Mouse (Mus musculus) heart, embryonic 11.5 days (tissue): ENCODE measurements at regions not wholly inside any gene's neighbourhood (a gene's known extent, or its start where the extent isn't known, plus 50 kb on each side); places are given as distances from the start of the nearest gene placed in this dataset.
"Not testable (repeated sequence)": the region's sequence is repeated elsewhere in the genome, so short reads cannot be mapped to it uniquely, and the experiment has no call there.

ENCODE experiments used
- ATAC-seq: fragments of 200-750 bp; cut with Nextera tagmentation; replicated peaks from 2 replicates; pipeline ENCODE4 v1.8.0; 2017; ENCODE audit warnings: moderate library complexity; ENCODE audit not compliant: insufficient number of reproducible peaks, low FRiP score, low TSS enrichment
- H3K27ac ChIP-seq: fragments of 300-500 bp; sonication (generic); 2 replicates; pipeline ENCODE4 v1.5.1; 2014; ENCODE audit warnings: mild to moderate bottlenecking, low read depth, low read length
- H3K27me3 ChIP-seq: fragments of 300-500 bp; sonication (generic); 2 replicates; pipeline ENCODE4 v1.6.1; 2014; ENCODE audit warnings: mild to moderate bottlenecking, low read length, mixed read lengths; ENCODE audit not compliant: control insufficient read depth, insufficient read depth
- H3K36me3 ChIP-seq: fragments of 300-500 bp; sonication (generic); 2 replicates; pipeline ENCODE4 v1.6.1; 2014; ENCODE audit warnings: mild to moderate bottlenecking, low read length, moderate library complexity, mixed read lengths; ENCODE audit not compliant: control insufficient read depth, insufficient read depth
- H3K4me1 ChIP-seq: fragments of 300-500 bp; sonication (generic); 2 replicates; pipeline ENCODE4 v1.6.1; 2014; ENCODE audit warnings: low read length; ENCODE audit not compliant: control insufficient read depth, insufficient read depth
- H3K4me2 ChIP-seq: fragments of 300-500 bp; sonication (generic); 2 replicates; pipeline ENCODE4 v1.6.1; 2014; ENCODE audit warnings: mild to moderate bottlenecking, moderate library complexity
- H3K4me3 ChIP-seq: fragments of 300-500 bp; sonication (generic); 2 replicates; pipeline ENCODE4 v1.5.1; 2014; ENCODE audit warnings: low read depth, low read length
- H3K9ac ChIP-seq: fragments of 300-500 bp; sonication (generic); 2 replicates; pipeline ENCODE4 v1.6.1; 2014; ENCODE audit warnings: mild to moderate bottlenecking, low read depth, low read length, moderate library complexity
- H3K9me3 ChIP-seq: fragments of 300-500 bp; sonication (generic); replicated peaks from 2 replicates; pipeline ENCODE4 v1.6.1; 2016; ENCODE audit warnings: low read length; ENCODE audit not compliant: control insufficient read depth
- WGBS: fragments of 180-500 bp; shearing (Covaris S2); extraction: QIAGEN DNeasy Blood & Tissue Kit; methylation state at CpG from one replicate; pipeline ENCODE4 v1.1.7; 2014; ENCODE audit not compliant: insufficient replicate concordance; 5-methylcytosine and 5-hydroxymethylcytosine counted together

DNA sequence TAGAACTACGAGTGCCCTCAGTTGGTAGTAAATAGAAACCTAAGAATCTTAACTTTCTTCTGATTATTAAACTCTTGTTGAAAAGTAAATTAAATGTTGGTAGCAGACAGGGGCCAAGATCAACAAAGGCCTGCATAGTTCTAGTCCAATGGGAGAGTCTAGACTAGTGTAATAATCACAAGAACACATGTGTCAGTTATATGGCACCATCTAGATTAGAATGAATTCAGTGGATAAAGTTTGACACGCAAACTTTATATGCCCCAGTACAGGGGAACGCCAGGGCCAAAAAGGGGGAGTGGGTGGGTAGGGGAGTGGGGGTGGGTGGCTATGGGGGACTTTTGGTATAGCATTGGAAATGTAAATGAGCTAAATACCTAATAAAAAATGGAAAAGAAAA lies 176.9 kb downstream of the Ube2e3 start:
- H3K27ac ChIP-seq, H3K9me3 ChIP-seq, H3K27me3 ChIP-seq, H3K4me2 ChIP-seq, ATAC-seq, H3K9ac ChIP-seq, H3K36me3 ChIP-seq, H3K4me1 ChIP-seq, H3K4me3 ChIP-seq: not testable (repeated sequence)
- WGBS, result 68% methylated on average over 3 of the region's 3 CpGs

DNA sequence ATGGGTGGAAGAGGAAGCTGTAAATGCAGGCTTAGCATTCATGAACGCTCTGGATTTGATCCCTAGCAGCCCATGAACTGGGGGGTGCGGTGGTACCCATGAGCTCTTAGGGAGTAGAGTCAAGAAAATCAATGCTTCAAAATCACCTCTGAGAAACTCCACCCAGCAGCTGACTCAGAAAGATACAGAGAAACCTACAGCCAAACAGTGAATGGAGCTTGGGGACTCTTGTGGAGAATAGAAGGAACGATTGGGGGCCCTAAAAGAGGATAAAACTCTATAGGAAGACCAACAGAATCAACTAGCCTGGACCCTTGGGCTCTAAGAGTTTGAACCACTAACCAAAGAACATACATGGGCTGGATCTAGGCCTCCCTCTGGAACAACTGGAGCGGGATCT lies 177.6 kb downstream of the Ube2e3 start:
- H3K4me3 ChIP-seq, result no peak overlapping the region
- no peaks in the 10 kb centered on the region for H3K27me3 ChIP-seq
- 58% methylated on average over 4 of the region's 4 CpGs for WGBS
- no peaks in the 10 kb centered on the region for H3K9me3 ChIP-seq
- no peak overlapping the region for H3K27ac ChIP-seq
- no peak overlapping the region for H3K9ac ChIP-seq
- ATAC-seq, result no peak
- H3K4me1 ChIP-seq, result no peaks in the 10 kb centered on the region
- H3K4me2 ChIP-seq, result no peak overlapping the region
- no peaks in the 10 kb centered on the region for H3K36me3 ChIP-seq

DNA sequence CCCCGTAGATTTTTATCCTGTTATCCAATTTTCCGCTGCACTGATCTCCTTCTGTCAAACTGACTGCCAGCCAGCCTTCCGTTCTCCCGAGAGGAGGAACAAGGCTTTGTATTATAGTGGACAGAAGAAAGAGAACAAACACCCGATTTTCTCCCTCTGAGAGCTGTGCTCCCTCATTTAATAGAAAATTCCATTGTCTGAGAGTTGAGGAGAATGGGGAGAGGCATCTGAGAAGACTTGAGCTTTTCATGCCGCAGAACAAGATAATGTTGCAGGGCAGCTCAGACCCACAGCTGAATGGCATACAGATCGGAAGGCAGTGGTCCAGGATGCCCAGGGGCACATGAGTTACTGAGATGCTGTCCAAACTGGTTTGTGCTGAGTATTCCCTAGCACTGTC lies 180.1 kb downstream of the Ube2e3 start:
- no peak overlapping the region for H3K4me2 ChIP-seq
- no peak overlapping the region for H3K4me3 ChIP-seq
- ATAC-seq, result no peak
- no peaks in the 10 kb centered on the region for H3K27me3 ChIP-seq
- H3K36me3 ChIP-seq, result no peaks in the 10 kb centered on the region
- 59% methylated on average over 7 of the region's 7 CpGs for WGBS
- no peaks in the 10 kb centered on the region for H3K9me3 ChIP-seq
- no peak overlapping the region for H3K27ac ChIP-seq
- H3K4me1 ChIP-seq, result no peaks in the 10 kb centered on the region
- H3K9ac ChIP-seq, result no peak overlapping the region

DNA sequence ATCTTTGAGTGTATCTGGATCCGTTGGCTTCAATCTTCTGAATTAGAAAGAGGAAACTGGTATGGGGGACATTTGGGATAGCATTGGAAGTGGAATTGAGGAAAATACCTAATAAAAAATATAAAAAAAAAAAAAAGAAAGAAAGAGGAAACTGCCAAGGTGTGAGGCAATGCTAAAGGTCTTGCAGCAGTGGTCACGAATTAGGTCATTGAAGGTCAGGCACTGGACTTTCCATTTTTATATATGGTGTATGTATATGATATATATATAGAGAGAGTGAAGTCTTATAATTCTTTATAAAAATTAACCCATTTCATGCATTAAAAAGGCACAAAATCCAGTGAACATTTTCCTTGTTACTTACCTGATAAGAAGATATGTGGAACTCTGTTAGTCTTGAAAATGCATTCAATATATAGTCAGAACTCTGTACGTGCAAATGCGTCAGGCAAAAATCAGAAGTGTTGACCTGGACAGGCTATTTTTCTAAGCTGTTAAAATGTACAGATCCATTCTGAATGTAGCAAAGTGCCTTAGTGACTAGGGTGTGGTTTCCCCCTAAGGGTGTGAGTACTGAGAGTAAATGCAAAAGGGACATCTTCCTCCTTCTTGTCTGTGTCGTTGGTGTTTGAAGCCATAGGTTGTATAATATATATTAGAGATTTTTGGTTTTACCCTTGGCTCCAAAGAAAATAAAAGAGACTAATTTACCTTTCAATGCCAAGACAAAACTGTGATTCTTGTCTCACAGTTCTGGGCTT lies 181.0 kb downstream of the Ube2e3 start:
- H3K4me1 ChIP-seq, result no peaks in the 10 kb centered on the region
- 83% methylated on average over 5 of the region's 5 CpGs for WGBS
- H3K4me3 ChIP-seq, result no peak overlapping the region
- H3K4me2 ChIP-seq, result no peak overlapping the region
- H3K9ac ChIP-seq, result no peak overlapping the region
- H3K27me3 ChIP-seq, result no peaks in the 10 kb centered on the region
- ATAC-seq, result no peak
- H3K36me3 ChIP-seq, result no peaks in the 10 kb centered on the region
- H3K9me3 ChIP-seq, result no peaks in the 10 kb centered on the region
- H3K27ac ChIP-seq, result no peak overlapping the region

DNA sequence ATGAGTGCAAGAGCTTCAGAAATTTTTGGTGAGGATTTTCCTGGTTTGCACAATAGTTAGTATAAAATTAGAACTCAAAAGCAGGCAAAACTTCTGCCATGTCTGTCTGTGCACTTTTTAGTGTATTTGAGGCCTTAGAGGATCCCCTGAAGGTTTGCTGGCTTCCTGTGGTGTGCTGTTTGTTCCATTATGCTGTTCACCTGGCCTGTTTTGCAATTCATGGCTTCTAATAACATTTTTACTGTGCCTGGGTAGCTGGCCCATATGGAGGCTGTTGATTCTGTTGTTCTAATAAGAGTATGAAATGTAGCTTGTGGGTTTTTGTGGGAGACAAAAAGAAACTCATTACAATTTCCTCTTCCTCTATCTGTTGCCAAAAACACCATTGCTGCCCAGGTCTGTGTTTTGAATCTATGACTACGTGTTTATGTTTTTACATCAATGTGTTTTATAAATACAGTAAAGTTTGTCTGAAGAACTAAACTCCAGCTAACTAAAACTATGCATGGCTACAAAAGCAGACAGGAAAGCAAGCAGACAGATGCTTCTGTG lies 182.6 kb downstream of the Ube2e3 start:
- no peak overlapping the region for H3K4me3 ChIP-seq
- no peak for ATAC-seq
- H3K4me2 ChIP-seq, result no peak overlapping the region
- 77% methylated on average over 1 of the region's 1 CpGs for WGBS
- no peaks in the 10 kb centered on the region for H3K27me3 ChIP-seq
- no peaks in the 10 kb centered on the region for H3K36me3 ChIP-seq
- H3K9ac ChIP-seq, result no peak overlapping the region
- H3K27ac ChIP-seq, result no peak overlapping the region
- no peaks in the 10 kb centered on the region for H3K9me3 ChIP-seq
- H3K4me1 ChIP-seq, result no peaks in the 10 kb centered on the region

DNA sequence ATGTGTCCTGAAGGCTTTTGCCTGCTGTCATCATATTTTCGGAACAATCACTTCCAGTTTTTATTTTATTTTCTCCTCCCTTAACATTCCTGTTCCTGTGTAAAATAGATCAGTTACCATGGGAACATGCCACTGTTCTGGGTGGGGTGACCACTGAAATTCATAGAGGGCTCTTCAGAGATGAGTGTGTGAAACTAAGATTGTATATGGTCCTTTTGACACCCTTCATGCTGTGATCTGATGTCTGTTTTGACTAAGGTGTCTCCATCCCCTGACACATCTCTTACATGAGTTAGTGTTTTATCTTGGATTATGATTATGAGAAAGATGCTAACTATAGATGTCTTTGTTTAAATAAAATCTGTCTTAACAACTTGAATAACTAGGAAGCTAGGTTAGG lies 184.3 kb downstream of the Ube2e3 start:
- WGBS, result 83% methylated on average over 1 of the region's 1 CpGs
- no peaks in the 10 kb centered on the region for H3K4me1 ChIP-seq

DNA sequence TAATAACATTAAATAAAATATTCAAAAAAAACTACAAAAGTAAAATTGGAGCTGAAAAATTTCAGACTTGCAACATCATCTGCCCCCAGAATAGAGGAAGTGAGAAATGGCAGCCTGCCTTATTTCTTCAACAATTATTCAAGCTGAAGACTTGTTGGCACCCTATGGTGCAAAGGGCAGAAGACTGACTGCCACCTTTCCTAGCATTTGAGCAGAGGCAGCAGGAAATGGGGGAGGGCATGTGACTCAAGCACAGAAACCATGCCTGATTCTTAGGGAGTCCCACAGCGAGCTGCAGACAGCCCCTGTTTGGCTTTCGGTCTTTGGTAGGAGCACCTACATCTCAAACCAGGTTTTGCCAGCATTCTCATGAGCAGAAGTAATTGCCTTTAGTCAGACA lies 188.2 kb downstream of the Ube2e3 start:
- no peaks in the 10 kb centered on the region for H3K27me3 ChIP-seq
- no peak overlapping the region for H3K27ac ChIP-seq
- ATAC-seq, result no peak
- H3K9me3 ChIP-seq, result no peaks in the 10 kb centered on the region
- no peak overlapping the region for H3K4me3 ChIP-seq
- H3K9ac ChIP-seq, result no peak overlapping the region
- H3K4me2 ChIP-seq, result no peak overlapping the region
- WGBS, result 70% methylated on average over 2 of the region's 2 CpGs
- H3K36me3 ChIP-seq, result no peaks in the 10 kb centered on the region
- H3K4me1 ChIP-seq, result no peaks in the 10 kb centered on the region

More for the DNA sequence above, 184.3 kb downstream of the Ube2e3 start:
- Histone ChIP-seq H3K4me3 (no peak overlapping the region), H3K9ac (no peak overlapping the region), H3K27ac (no peak overlapping the region), H3K27me3 (no peaks in the 10 kb centered on the region), H3K4me2 (no peak overlapping the region), H3K9me3 (no peaks in the 10 kb centered on the region), H3K36me3 (no peaks in the 10 kb centered on the region)
- ATAC-seq, result no peak

DNA sequence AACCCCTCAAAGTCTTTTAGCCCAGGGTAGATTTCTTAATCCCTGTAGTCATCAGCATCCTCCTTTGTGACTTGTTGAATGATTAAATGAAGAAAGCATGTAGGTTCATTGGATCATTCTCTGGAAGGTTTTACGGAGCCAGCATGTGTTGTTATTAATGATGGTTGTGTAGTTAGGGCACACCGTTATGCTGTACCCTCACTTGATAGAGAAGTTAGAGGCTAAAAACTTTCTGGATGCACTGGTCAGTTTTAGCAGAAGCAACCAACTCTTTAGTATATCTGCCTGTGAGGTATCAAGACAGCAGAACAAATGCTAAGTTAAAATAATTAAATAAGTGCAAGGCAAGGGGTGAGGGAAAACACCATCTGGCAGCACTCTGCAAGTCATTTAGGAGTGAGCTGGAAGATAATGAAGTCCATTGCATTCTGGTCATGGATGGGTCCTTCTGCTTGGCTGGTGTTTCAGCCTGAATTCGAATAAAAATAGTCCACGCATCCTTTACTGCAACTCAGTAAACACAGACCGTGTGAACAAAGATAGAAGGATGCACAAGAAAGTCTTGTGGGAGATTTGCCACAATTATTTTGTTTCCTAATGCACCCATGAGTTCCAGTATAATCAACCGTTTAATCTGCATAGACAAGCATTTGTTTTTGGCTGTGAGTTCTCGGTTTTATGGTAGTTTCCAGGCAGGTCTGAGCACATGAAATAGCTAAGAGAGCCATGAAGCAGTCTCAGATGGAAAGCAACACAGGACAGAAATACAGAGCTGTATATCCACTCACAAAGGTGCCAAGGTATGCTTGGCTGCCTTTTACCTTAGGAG lies 191.4 kb downstream of the Ube2e3 start:
- no peak for ATAC-seq
- no peaks in the 10 kb centered on the region for H3K9me3 ChIP-seq
- H3K4me3 ChIP-seq, result no peak overlapping the region
- 81% methylated on average over 7 of the region's 7 CpGs for whole genome bisulfite sequencing
- no peaks in the 10 kb centered on the region for H3K36me3 ChIP-seq
- H3K4me1 ChIP-seq, result no peaks in the 10 kb centered on the region
- no peak overlapping the region for H3K9ac ChIP-seq
- H3K4me2 ChIP-seq, result no peak overlapping the region
- no peak overlapping the region for H3K27ac ChIP-seq
- H3K27me3 ChIP-seq, result no peaks in the 10 kb centered on the region
